Mouse (Mus musculus): ENCODE results near the gene Polr2i. TPM values are rescaled to one million over a fixed set of nuclear protein-coding genes. Genes with fewer than 3 reads are reported as not detected.

Polr2i gene
- 3.8 TPM for polyA plus RNA-seq (2014; fragmentation: Illumina TruSeq; extraction: RNeasy Lipid Tissue Mini Kit (QIAGEN cat#74804); ENCODE audit: low read depth, low replicate concordance)

GRCm38 (mm10) chr7:30231669-30232454, at the start of gene Polr2i, which contains the start of gene Tbcb:
Gene Polr2i, plus strand, starts transcription at chr7:30231948.
Gene Tbcb, minus strand, starts transcription at chr7:30232272.

GRCm38 (mm10) chr7:30183879-30184289, 47.9 kb upstream of the Polr2i start, which contains the start of gene Cox7a1:
Gene Cox7a1, plus strand, starts transcription at chr7:30184144.

DNA sequence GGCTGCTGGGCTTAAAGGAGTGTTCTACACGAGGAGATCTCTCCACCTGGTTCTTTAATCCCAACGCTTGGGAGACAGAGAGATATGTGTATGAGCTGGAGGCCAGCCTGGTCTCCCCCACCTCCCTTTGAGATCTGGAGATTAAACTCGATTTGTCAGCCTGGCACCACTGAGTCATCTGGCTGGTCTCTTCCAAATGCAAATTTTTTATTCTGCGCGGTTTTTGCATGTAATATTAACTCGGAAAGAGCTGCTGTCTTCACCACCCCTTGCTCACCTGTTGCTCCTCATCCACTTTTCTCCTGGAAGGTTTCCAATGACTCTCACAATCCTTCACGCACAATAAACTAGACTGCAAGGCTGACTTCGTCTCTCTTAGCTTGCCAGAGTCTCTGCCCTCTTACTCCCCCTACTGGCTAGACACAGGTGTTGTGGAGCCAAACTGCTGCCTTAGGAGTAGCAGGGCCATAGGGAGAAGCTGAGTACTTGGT, 33.2 kb upstream of the Polr2i start, which contains the start of gene Capns1:
Capns1 (minus strand) TSS at position 331 of the 491 bp plus-strand sequence.

DNA sequence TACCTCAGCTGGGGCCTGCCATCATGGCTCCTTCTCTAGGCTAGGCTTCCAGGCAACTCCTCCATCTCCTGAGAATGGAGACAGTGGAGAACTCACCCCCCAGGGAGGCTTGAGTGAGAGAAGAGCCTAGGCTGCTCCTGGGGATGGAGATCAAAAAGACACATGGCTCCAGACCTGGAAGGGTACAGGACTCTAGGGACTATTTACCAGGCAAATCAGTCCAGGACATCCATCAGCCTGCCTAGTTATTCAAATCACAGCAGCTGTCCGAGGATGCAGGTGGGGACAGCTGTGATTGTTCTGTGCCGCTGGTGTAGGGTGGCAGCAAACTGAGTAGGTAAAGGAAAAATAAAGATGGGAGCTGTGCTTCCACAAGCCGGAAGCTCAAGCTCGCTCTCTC, 3.9 kb downstream of the Polr2i start, which contains the start of gene Ovol3:
Ovol3 (minus strand) TSS at position 101 of the 400 bp plus-strand sequence.

DNA sequence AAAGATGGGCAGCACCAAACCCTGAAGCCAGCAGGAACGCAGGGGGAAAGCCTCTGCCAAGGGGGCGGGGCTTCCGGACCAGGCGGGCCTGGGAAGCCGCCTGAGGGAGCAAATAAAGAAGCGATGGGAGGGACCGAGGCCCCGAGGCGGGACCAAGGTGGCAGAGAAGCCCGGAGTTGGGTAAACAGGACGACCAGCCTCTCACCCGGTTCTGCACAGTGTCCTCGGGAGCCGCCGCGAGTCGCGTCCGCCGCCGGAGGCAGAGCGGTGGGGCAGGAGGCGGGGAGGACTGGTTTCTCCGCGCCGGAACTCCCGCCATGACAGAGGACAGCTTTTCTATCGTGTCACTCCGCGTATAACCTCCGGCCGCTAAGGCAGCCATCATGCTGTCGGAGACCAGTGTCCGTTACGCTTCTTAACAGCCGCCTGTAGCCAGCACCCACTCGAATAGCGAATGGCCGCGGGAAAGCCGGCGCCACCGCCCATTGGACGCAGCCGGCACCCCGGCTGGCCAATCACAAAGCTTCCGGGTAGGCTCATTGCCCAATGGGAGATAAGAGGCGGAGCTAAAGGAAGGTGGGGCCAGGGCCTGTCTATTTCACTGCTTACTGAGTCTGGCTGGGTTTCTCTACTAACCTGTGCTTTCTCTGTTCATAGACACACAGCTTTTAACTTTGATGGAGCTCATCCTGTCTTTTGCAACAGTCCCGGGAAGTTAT, 48.4 kb downstream of the Polr2i start, which contains the start of the genes Thap8 and Wdr62:
Thap8 (plus strand) TSS at position 144 of the 719 bp plus-strand sequence.
Wdr62 (minus strand) TSS at position 469 of the 719 bp plus-strand sequence.

Other genes starting within 250 kb of the Polr2i start
- gene Zfp568, start 248.0 kb upstream of the Polr2i start, polyA plus RNA-seq (2014; fragmentation: Illumina TruSeq; extraction: RNeasy Lipid Tissue Mini Kit (QIAGEN cat#74804); ENCODE audit: low read depth, low replicate concordance) = 4.3 TPM
- 1.3 TPM for gene Zfp14, start 180.6 kb upstream of the Polr2i start, polyA plus RNA-seq (2014; fragmentation: Illumina TruSeq; extraction: RNeasy Lipid Tissue Mini Kit (QIAGEN cat#74804); ENCODE audit: low read depth, low replicate concordance)
- gene Zfp82, start 159.0 kb upstream of the Polr2i start, polyA plus RNA-seq (2014; fragmentation: Illumina TruSeq; extraction: RNeasy Lipid Tissue Mini Kit (QIAGEN cat#74804); ENCODE audit: low read depth, low replicate concordance) = not detected
- gene Gm26920, start 141.5 kb upstream of the Polr2i start, polyA plus RNA-seq (2014; fragmentation: Illumina TruSeq; extraction: RNeasy Lipid Tissue Mini Kit (QIAGEN cat#74804); ENCODE audit: low read depth, low replicate concordance) = not detected
- gene Zfp566, start 141.4 kb upstream of the Polr2i start, polyA plus RNA-seq (2014; fragmentation: Illumina TruSeq; extraction: RNeasy Lipid Tissue Mini Kit (QIAGEN cat#74804); ENCODE audit: low read depth, low replicate concordance) = 0.61 TPM
- 42.8 TPM for gene Zfp260, start 137.2 kb upstream of the Polr2i start, polyA plus RNA-seq (2014; fragmentation: Illumina TruSeq; extraction: RNeasy Lipid Tissue Mini Kit (QIAGEN cat#74804); ENCODE audit: low read depth, low replicate concordance)
- not detected for gene Zfp382, start 110.0 kb upstream of the Polr2i start, polyA plus RNA-seq (2014; fragmentation: Illumina TruSeq; extraction: RNeasy Lipid Tissue Mini Kit (QIAGEN cat#74804); ENCODE audit: low read depth, low replicate concordance)
- gene Zfp146, start 62.2 kb upstream of the Polr2i start, polyA plus RNA-seq (2014; fragmentation: Illumina TruSeq; extraction: RNeasy Lipid Tissue Mini Kit (QIAGEN cat#74804); ENCODE audit: low read depth, low replicate concordance) = 14.9 TPM
- not detected for gene Cox7a1, start 47.8 kb upstream of the Polr2i start, polyA plus RNA-seq (2014; fragmentation: Illumina TruSeq; extraction: RNeasy Lipid Tissue Mini Kit (QIAGEN cat#74804); ENCODE audit: low read depth, low replicate concordance)
- gene Capns1, start 33.1 kb upstream of the Polr2i start, polyA plus RNA-seq (2014; fragmentation: Illumina TruSeq; extraction: RNeasy Lipid Tissue Mini Kit (QIAGEN cat#74804); ENCODE audit: low read depth, low replicate concordance) = 38.4 TPM
- 5.2 TPM for gene Tbcb, start 324 bp downstream of the Polr2i start, polyA plus RNA-seq (2014; fragmentation: Illumina TruSeq; extraction: RNeasy Lipid Tissue Mini Kit (QIAGEN cat#74804); ENCODE audit: low read depth, low replicate concordance)
- gene Ovol3, start 3.8 kb downstream of the Polr2i start, polyA plus RNA-seq (2014; fragmentation: Illumina TruSeq; extraction: RNeasy Lipid Tissue Mini Kit (QIAGEN cat#74804); ENCODE audit: low read depth, low replicate concordance) = not detected
- gene Thap8, start 48.1 kb downstream of the Polr2i start, polyA plus RNA-seq (2014; fragmentation: Illumina TruSeq; extraction: RNeasy Lipid Tissue Mini Kit (QIAGEN cat#74804); ENCODE audit: low read depth, low replicate concordance) = not detected
- gene Wdr62, start 48.5 kb downstream of the Polr2i start, polyA plus RNA-seq (2014; fragmentation: Illumina TruSeq; extraction: RNeasy Lipid Tissue Mini Kit (QIAGEN cat#74804); ENCODE audit: low read depth, low replicate concordance) = 0.42 TPM
- 0.19 TPM for gene Clip3, start 59.8 kb downstream of the Polr2i start, polyA plus RNA-seq (2014; fragmentation: Illumina TruSeq; extraction: RNeasy Lipid Tissue Mini Kit (QIAGEN cat#74804); ENCODE audit: low read depth, low replicate concordance)
- 1.9 TPM for gene Alkbh6, start 76.8 kb downstream of the Polr2i start, polyA plus RNA-seq (2014; fragmentation: Illumina TruSeq; extraction: RNeasy Lipid Tissue Mini Kit (QIAGEN cat#74804); ENCODE audit: low read depth, low replicate concordance)
- gene Syne4, start 82.9 kb downstream of the Polr2i start, polyA plus RNA-seq (2014; fragmentation: Illumina TruSeq; extraction: RNeasy Lipid Tissue Mini Kit (QIAGEN cat#74804); ENCODE audit: low read depth, low replicate concordance) = not detected
- 0.50 TPM for gene E130208F15Rik, start 89.8 kb downstream of the Polr2i start, polyA plus RNA-seq (2014; fragmentation: Illumina TruSeq; extraction: RNeasy Lipid Tissue Mini Kit (QIAGEN cat#74804); ENCODE audit: low read depth, low replicate concordance)
- 2.9 TPM for gene Sdhaf1, start 91.9 kb downstream of the Polr2i start, polyA plus RNA-seq (2014; fragmentation: Illumina TruSeq; extraction: RNeasy Lipid Tissue Mini Kit (QIAGEN cat#74804); ENCODE audit: low read depth, low replicate concordance)
- gene Lrfn3, start 130.8 kb downstream of the Polr2i start, polyA plus RNA-seq (2014; fragmentation: Illumina TruSeq; extraction: RNeasy Lipid Tissue Mini Kit (QIAGEN cat#74804); ENCODE audit: low read depth, low replicate concordance) = 0.85 TPM
- gene Tyrobp, start 181.8 kb downstream of the Polr2i start, polyA plus RNA-seq (2014; fragmentation: Illumina TruSeq; extraction: RNeasy Lipid Tissue Mini Kit (QIAGEN cat#74804); ENCODE audit: low read depth, low replicate concordance) = 6.5 TPM
- not detected for gene Hcst, start 187.9 kb downstream of the Polr2i start, polyA plus RNA-seq (2014; fragmentation: Illumina TruSeq; extraction: RNeasy Lipid Tissue Mini Kit (QIAGEN cat#74804); ENCODE audit: low read depth, low replicate concordance)
- gene Nfkbid, start 189.8 kb downstream of the Polr2i start, polyA plus RNA-seq (2014; fragmentation: Illumina TruSeq; extraction: RNeasy Lipid Tissue Mini Kit (QIAGEN cat#74804); ENCODE audit: low read depth, low replicate concordance) = not detected
- gene Aplp1, start 213.6 kb downstream of the Polr2i start, polyA plus RNA-seq (2014; fragmentation: Illumina TruSeq; extraction: RNeasy Lipid Tissue Mini Kit (QIAGEN cat#74804); ENCODE audit: low read depth, low replicate concordance) = not detected
- gene Kirrel2, start 225.7 kb downstream of the Polr2i start, polyA plus RNA-seq (2014; fragmentation: Illumina TruSeq; extraction: RNeasy Lipid Tissue Mini Kit (QIAGEN cat#74804); ENCODE audit: low read depth, low replicate concordance) = not detected
- not detected for gene Nphs1, start 226.4 kb downstream of the Polr2i start, polyA plus RNA-seq (2014; fragmentation: Illumina TruSeq; extraction: RNeasy Lipid Tissue Mini Kit (QIAGEN cat#74804); ENCODE audit: low read depth, low replicate concordance)